Mouse (Mus musculus) gastrocnemius, postnatal 4 days (tissue): ENCODE measurements around the gene Pnrc2. TPM values are rescaled to one million over a fixed set of nuclear protein-coding genes. Genes with fewer than 3 reads are reported as not detected.

Source experiments
- DNase-seq, 2 experiments: peaks; one replicate each; pipeline ENCODE4 v3.0.0; 2021 to 2022; ENCODE audit warnings: low spot score in 2 of 2, mixed read lengths in 2 of 2
- long read RNA-seq, 2 experiments: library from polyadenylated mRNA; stranded (forward); transcript quantifications; one replicate each; pipeline ENCODE4 v2.0.0; 2021
- total RNA-seq, 2 experiments: library from RNA; stranded (reverse); gene quantifications; 2 replicates each; pipeline ENCODE4 v1.2.3; 2021

Gene Pnrc2
- 10 to 100 TPM; 76.6 to 91.3 TPM for total RNA-seq
- long read RNA-seq, experiment 1, transcript Pnrc2-201 (3 exons, 1,919 nt): major isoform, 52 of 69 reads
- long read RNA-seq, experiment 1, partial matches to known transcripts: 0 of 69 reads
- long read RNA-seq, experiment 1, other reads (novel, unspliced or antisense): 10 of 69 reads
- long read RNA-seq, experiment 2, transcript Pnrc2-201 (3 exons, 1,919 nt): major isoform, 61 of 83 reads
- long read RNA-seq, experiment 2, transcript Pnrc2-202 (3 exons, 630 nt): minor isoform, 5 of 83 reads
- long read RNA-seq, experiment 2, partial matches to known transcripts: 0 of 83 reads
- long read RNA-seq, experiment 2, other reads (novel, unspliced or antisense): 13 of 83 reads

DNA sequence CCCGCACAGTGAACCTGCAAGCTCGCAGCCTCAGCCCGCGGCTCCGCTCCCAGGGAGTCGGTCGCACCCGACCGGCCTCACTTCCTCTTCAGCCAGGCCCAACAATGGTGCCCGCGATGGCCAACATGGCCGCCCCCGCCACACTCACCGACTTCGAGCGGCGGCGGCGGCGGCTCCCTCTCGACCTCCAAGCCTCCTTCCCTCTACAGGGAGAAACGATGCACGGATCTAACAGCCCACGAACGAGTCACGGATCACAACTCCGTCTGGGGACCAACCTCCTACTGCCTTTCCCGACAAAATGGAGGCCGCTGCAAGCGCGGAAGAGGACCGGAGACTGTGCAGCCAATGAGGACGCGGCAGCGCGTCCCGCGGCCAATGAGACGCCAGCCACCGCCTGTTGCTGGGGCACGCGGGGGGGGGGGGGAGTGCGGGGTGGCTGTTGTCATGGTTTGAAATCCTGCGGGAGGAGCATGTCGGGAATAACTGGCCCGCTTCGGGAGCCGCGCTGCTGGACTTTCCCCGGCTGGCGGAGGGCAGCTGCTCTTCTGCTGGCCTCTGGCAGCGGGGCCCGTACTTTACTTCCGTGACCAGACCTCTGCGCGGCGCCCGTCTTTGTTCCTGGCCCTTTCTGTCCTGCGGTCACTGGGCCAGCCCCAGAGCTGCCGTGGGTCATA, at the start of gene Pnrc2:
Gene Pnrc2 (minus strand): TSS at position 325 of the 677 bp plus-strand sequence.
- peak; percentile 74 to 91 for DNase-seq

DNA sequence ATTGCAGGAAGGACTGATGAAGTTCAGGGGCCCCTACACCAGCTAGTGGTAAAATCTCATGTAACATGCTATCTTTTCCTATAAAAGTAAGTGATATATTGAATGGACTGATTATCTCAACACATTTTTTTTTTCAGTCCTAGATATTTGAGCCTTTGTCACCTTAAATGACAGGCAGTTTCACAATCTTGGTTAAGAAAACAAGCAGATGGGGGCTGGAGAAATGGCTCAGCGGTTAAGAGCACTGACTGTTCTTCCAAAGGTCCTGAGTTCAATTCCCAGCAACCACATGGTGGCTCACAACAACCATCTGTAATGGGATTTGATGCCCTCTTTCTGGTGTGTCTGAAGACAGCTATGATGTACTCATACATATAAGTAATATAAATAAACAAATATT, 48.5 kb upstream of the Pnrc2 start:
- no peak for DNase-seq

DNA sequence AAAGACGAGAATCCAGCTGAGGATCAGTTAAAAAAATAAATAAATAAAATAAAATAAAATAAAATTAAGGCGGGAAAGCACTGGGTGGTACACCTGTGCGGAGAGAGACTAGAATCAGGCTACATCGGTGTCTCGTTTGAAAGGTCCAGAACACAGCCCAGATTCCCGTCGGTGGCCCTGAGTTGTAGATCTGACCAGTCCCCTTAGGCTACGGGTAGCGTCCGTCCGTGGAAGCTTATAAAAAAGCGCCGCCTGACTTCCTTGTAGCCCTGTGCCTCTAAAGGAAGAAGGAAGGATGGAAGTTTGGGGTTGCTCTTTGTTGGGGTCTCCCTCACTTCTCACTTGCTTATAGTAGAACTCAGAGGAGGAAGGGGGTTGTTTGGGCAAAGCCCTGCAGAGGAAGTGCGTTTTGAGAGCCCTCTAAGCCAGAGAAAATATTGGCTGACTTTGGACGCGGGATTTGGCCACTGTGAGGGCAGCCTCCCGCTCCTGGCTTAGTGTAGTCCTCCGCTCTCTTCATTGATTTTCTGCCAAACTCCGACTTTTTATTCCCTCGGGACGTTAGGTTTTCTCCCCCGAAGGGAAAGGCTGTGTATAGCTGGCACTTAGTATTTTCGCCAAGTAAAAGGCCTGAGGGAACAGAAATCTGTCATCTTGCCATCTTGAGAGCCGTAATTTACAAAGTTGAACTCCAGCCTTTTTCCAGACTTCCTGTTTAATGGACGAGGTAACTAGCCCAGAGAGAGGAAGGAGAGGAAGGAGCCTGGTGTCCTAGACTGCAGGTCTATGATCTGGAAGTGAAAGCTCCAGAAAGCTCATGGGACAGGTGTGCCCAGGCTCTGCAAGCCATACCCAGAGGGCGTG, 47.8 kb upstream of the Pnrc2 start:
- no peak for DNase-seq

- peak; percentile 84 to 95 for DNase-seq
Measured at GRCm38 (mm10) chr4:135920304-135921241, 46.9 kb upstream of the Pnrc2 start, which contains the start of gene Fuca1. Gene Fuca1 (plus strand): TSS chr4:135920735.

DNA sequence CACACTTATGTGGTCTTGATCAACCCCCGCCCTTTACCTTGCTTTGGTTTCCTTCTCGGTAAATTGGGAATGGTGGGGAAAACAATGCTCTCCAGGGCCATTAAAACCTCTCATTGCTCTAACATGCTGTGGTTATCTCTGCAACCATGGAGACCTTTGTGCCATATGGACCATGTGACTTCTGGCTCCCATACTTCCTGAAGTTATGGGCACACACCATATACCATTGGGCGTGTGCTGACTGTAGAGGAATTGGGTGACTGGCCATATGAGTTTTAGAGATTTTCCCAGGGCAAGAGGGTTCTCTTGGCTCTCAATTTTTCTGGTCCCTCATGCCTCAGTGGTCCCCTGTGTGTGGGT, 45.6 kb upstream of the Pnrc2 start:
- no peak for DNase-seq

DNA sequence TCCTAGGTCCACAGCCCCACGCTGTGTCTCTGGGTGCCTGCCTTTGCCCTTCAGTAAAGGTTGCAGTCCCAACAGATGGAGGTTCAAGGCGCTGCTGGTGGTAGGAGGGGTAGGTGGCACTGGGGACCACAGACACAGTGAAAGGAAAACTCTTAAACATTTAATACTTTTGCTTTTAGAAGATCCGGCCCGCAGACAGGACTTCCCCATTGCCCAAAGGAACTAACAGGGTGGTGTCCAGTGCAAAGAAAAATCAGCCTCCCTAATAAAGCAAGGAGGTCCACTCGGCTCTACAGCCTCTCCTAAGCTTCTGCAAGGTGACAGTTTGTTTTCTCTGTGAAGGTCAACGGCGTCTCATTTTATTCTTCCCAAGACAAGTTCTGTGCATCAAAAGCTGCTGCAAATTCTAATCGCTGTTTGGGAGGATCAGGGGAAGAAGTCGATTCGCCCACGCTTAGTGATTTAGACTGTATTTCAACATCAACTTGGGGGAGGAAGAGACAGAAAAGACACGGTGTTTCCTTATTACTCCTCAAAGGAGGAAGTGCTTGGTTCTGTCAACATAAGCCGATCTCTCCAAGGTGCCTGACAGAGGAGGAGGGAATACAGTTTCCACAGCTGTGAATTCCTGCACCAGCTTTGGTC, 45.1 kb upstream of the Pnrc2 start:
- DNase-seq: no peak

- no peak for DNase-seq
Measured at GRCm38 (mm10) chr4:135913433-135913832, 39.8 kb upstream of the Pnrc2 start.

GRCm38 (mm10) chr4:135912835-135913234, 39.2 kb upstream of the Pnrc2 start:
- no peak for DNase-seq

DNA sequence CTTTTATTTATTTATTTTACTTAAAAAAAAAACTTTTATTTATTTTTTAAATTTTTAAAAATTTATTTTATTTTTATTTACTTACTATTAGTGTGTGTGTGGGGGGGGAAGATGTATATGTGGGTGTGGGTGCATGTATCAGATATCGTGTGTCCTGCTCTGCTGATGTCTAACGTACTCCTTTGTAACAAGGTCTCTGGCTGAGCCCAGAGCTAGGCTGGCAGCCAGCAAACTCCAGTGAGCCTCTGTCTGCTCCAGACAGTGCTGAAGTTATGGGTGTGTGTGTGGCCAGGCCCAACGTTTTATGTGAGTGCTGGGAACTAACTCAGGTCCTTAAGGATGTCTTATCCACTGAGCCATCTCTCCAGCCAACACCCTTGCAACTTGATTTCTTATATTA, 38.5 kb upstream of the Pnrc2 start:
- DNase-seq: no peak

- DNase-seq: no peak
Measured at GRCm38 (mm10) chr4:135911531-135911930, 37.9 kb upstream of the Pnrc2 start.

DNA sequence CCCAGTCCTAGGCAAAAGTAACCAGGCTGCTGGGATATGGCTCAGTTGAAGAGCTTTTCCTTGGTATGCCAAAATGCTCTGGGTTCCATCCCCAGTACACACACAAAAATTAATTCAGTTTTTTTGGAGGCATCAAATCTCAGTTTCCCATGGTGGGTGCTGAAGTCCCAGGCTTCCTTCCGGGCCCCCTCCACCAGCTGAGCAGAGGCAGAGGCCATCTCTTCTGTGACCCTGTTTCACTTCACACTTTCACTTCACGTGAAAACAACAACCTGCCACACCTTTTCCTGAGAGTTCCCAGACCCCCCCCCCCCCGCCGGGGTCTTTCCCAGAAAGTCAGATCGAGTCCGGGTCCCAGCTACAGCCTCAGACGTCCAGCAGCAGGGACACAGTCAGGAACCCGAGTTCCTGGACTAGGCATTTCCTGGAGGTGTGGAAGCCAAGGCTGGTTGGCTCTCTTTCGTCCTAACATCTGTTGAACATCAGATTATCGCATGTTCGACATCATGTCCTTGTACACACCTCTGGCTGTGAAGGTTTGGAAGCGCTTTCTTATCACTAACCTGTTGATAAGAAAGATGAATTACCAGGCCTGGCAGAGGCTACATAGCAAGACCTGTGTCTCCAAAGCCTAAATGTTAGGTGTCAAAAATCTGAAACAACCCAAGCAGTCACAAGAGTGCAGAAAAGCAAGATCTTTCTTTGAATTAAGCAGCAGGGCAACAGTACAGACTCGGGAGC, 35.8 kb upstream of the Pnrc2 start:
- DNase-seq: no peak

- no peak for DNase-seq
Measured at GRCm38 (mm10) chr4:135906633-135907032, 33.0 kb upstream of the Pnrc2 start.

DNA sequence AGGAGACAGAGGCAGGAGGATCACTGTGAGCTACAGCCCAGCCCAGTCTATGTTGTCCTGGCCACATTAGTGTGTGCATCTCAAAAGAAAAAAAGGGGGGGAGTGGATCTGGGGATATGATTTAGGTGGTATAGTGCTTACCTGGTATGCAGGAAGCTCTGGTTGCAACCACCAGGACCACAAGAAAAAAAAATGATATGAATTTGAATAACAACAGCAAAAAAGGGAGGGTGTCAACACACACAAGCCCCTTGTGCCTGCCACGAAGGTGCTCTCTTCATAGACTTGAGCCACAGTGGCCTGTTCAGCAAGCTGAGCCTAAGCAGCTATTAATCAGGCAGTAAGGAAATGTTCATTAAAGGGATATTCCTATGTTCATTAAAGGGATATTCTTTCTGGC, 31.2 kb upstream of the Pnrc2 start:
- DNase-seq: no peak

- DNase-seq: no peak
Measured at GRCm38 (mm10) chr4:135902606-135903242, 29.1 kb upstream of the Pnrc2 start.

GRCm38 (mm10) chr4:135900008-135900407, 26.4 kb upstream of the Pnrc2 start:
- no peak for DNase-seq

DNA sequence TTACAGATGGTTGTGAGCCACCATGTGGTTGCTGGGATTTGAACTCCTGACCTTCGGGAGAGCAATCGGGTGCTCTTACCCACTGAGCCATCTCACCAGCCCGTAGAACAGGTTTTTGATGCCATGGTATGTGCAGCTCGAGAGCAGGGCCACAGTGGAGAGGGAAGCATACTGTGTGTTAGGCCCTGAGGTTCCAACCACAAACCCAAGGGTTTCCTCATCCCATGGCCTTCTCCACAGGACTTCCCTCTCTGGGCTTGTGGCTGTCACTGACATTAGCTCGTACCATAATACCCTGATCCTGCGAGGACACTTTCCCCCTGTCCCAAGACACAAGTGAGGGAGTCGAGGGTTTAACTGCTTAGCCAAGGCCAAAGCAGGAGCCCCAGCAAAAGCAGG, 25.4 kb upstream of the Pnrc2 start:
- no peak for DNase-seq

- no peak for DNase-seq
Measured at GRCm38 (mm10) chr4:135898380-135899049, 24.9 kb upstream of the Pnrc2 start.

- no peak for DNase-seq
Measured at GRCm38 (mm10) chr4:135896157-135896556, 22.5 kb upstream of the Pnrc2 start.
